Mouse (Mus musculus): Measurements from ENCODE around the gene Nectin2.

GRCm38 (mm10) chr7:19676662-19677061, 73.6 kb downstream of the Nectin2 start:
- no peak for TF ChIP-seq POLR2A (IDR thresholded peaks at IDR 0.05; ENCODE audit: borderline replicate concordance, extremely low read depth, low read depth, low read length)
- TF ChIP-seq CTCF (IDR thresholded peaks at IDR 0.05; ENCODE audit: insufficient read depth, low read length) = no peak

Data from lung, adult 2 months (tissue).